Mouse (Mus musculus): ENCODE results near the gene Amdhd2. TPM values are rescaled to one million over a fixed set of nuclear protein-coding genes. Genes with fewer than 3 reads are reported as not detected.

Amdhd2 gene
- polyA plus RNA-seq, 1 experiment, result 29.8 TPM

- no peak for TF ChIP-seq MYOG (IDR thresholded peaks at IDR 0.05; ENCODE audit: control insufficient read depth in 1 of 3, insufficient read depth in 1 of 3, insufficient read length in 2 of 3, low read depth in 2 of 3)
- TF ChIP-seq TCF3 (IDR thresholded peaks at IDR 0.05; ENCODE audit: insufficient read length, low read depth), result no peak
- no peak for TF ChIP-seq POLR2A (IDR thresholded peaks at IDR 0.05; ENCODE audit: insufficient read length, low read depth)
- TF ChIP-seq MAX (IDR thresholded peaks at IDR 0.05; ENCODE audit: low read depth), result no peak
- no peak for TF ChIP-seq TCF12 (IDR thresholded peaks at IDR 0.05; ENCODE audit: insufficient read depth, poor library complexity, severe bottlenecking)
- no peak for TF ChIP-seq MYOD1 (IDR thresholded peaks at IDR 0.05; ENCODE audit: control insufficient read depth in 1 of 3, insufficient read length in 2 of 3, low read depth in 2 of 3)
- TF ChIP-seq USF1 (IDR thresholded peaks at IDR 0.05; ENCODE audit: low read depth), result no peak
- Histone ChIP-seq H3K27me3 (ENCODE audit: control insufficient read depth, insufficient read depth, insufficient read length) (no peaks in the 10 kb centered on the region), H3K4me2 (ENCODE audit: low read depth) (no peak overlapping the region), H3K36me3 (ENCODE audit: control insufficient read depth, insufficient read depth) (no peaks in the 10 kb centered on the region), H3K4me3 (no peak overlapping the region), H3K79me2 (ENCODE audit: control insufficient read depth, insufficient read depth) (no peaks in the 10 kb centered on the region), H3ac (ENCODE audit: control insufficient read depth, insufficient read length) (no peak overlapping the region)
Measured at GRCm38 (mm10) chr17:24210591-24210990, 47.0 kb upstream of the Amdhd2 start.

DNA sequence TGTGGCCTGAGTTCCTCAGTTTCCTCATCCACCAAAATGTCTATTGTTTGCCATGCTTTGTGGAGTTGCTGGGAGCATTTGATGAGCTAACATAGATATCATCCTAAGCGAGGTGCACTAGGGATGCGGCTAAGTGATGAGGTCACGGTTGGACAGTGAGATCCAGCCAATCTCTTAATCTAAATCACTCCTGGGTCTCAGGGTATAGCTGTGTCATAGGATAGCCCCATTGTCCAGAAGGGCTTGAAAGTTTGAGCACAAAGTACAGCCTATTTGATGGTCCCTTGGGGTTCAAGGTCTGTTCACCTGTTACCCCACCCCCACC, 46.3 kb upstream of the Amdhd2 start:
- no peak overlapping the region for H3K4me3 ChIP-seq
- no peaks in the 10 kb centered on the region for H3K27me3 ChIP-seq (ENCODE audit: control insufficient read depth, insufficient read depth, insufficient read length)
- no peak overlapping the region for H3K4me2 ChIP-seq (ENCODE audit: low read depth)

GRCm38 (mm10) chr17:24209043-24209915, 45.7 kb upstream of the Amdhd2 start, which contains the start of gene Ntn3:
Gene Ntn3, minus strand, starts transcription at chr17:24209531.
- no peak for TF ChIP-seq MYOG (IDR thresholded peaks at IDR 0.05; ENCODE audit: control insufficient read depth in 1 of 3, insufficient read depth in 1 of 3, insufficient read length in 2 of 3, low read depth in 2 of 3)
- Histone ChIP-seq H3ac (ENCODE audit: control insufficient read depth, insufficient read length) (no peak within 1 kb of the TSS), H3K4me2 (ENCODE audit: low read depth) (peak within 1 kb of the TSS; percentile 24), H3K27me3 (ENCODE audit: control insufficient read depth, insufficient read depth, insufficient read length) (no peaks in the 10 kb centered on the region), H3K4me3 (no peak within 1 kb of the TSS), H3K79me2 (ENCODE audit: control insufficient read depth, insufficient read depth) (no peaks in the 10 kb centered on the region), H3K36me3 (ENCODE audit: control insufficient read depth, insufficient read depth) (no peaks in the 10 kb centered on the region)

More for the DNA sequence above, 46.3 kb upstream of the Amdhd2 start:
- H3ac ChIP-seq (ENCODE audit: control insufficient read depth, insufficient read length), result no peak overlapping the region
- no peaks in the 10 kb centered on the region for H3K79me2 ChIP-seq (ENCODE audit: control insufficient read depth, insufficient read depth)
- TF ChIP-seq SRF (IDR thresholded peaks at IDR 0.05; ENCODE audit: control insufficient read depth, insufficient read length, low read depth) (no peak), POLR2A (IDR thresholded peaks at IDR 0.05; ENCODE audit: insufficient read length, low read depth) (no peak), MYOD1 (IDR thresholded peaks at IDR 0.05; ENCODE audit: control insufficient read depth in 1 of 3, insufficient read length in 2 of 3, low read depth in 2 of 3) (no peak), TCF3 (IDR thresholded peaks at IDR 0.05; ENCODE audit: insufficient read length, low read depth) (no peak), USF1 (IDR thresholded peaks at IDR 0.05; ENCODE audit: low read depth) (no peak), MYOG (IDR thresholded peaks at IDR 0.05; ENCODE audit: control insufficient read depth in 1 of 3, insufficient read depth in 1 of 3, insufficient read length in 2 of 3, low read depth in 2 of 3) (no peak), REST (IDR thresholded peaks at IDR 0.05; ENCODE audit: insufficient read depth, insufficient read length) (no peak), TCF12 (IDR thresholded peaks at IDR 0.05; ENCODE audit: insufficient read depth, poor library complexity, severe bottlenecking) (no peak), CEBPB (IDR thresholded peaks at IDR 0.05; ENCODE audit: insufficient read depth, poor library complexity, severe bottlenecking) (no peak), E2F4 (IDR thresholded peaks at IDR 0.05; ENCODE audit: insufficient read depth) (no peak), MAX (IDR thresholded peaks at IDR 0.05; ENCODE audit: low read depth) (no peak), POLR2AphosphoS2 (IDR thresholded peaks at IDR 0.05; ENCODE audit: insufficient read length, low read depth) (no peak)
- no peaks in the 10 kb centered on the region for H3K36me3 ChIP-seq (ENCODE audit: control insufficient read depth, insufficient read depth)

GRCm38 (mm10) chr17:24208641-24209042, 45.1 kb upstream of the Amdhd2 start:
- H3K4me3 ChIP-seq, result no peak overlapping the region

More at GRCm38 (mm10) chr17:24208641-24209042, 45.1 kb upstream of the Amdhd2 start:
- H3K36me3 ChIP-seq (ENCODE audit: control insufficient read depth, insufficient read depth), result no peaks in the 10 kb centered on the region
- H3K79me2 ChIP-seq (ENCODE audit: control insufficient read depth, insufficient read depth), result no peaks in the 10 kb centered on the region
- H3K4me2 ChIP-seq (ENCODE audit: low read depth), result peak overlapping the region; percentile 24
- no peaks in the 10 kb centered on the region for H3K27me3 ChIP-seq (ENCODE audit: control insufficient read depth, insufficient read depth, insufficient read length)
- TF ChIP-seq TCF3 (IDR thresholded peaks at IDR 0.05; ENCODE audit: insufficient read length, low read depth) (no peak), SRF (IDR thresholded peaks at IDR 0.05; ENCODE audit: control insufficient read depth, insufficient read length, low read depth) (no peak), MAX (IDR thresholded peaks at IDR 0.05; ENCODE audit: low read depth) (no peak), TCF12 (IDR thresholded peaks at IDR 0.05; ENCODE audit: insufficient read depth, poor library complexity, severe bottlenecking) (no peak), E2F4 (IDR thresholded peaks at IDR 0.05; ENCODE audit: insufficient read depth) (no peak), POLR2A (IDR thresholded peaks at IDR 0.05; ENCODE audit: insufficient read length, low read depth) (no peak), MYOD1 (IDR thresholded peaks at IDR 0.05; ENCODE audit: control insufficient read depth in 1 of 3, insufficient read length in 2 of 3, low read depth in 2 of 3) (no peak), POLR2AphosphoS2 (IDR thresholded peaks at IDR 0.05; ENCODE audit: insufficient read length, low read depth) (no peak), REST (IDR thresholded peaks at IDR 0.05; ENCODE audit: insufficient read depth, insufficient read length) (no peak), USF1 (IDR thresholded peaks at IDR 0.05; ENCODE audit: low read depth) (no peak), MYOG (IDR thresholded peaks at IDR 0.05; ENCODE audit: control insufficient read depth in 1 of 3, insufficient read depth in 1 of 3, insufficient read length in 2 of 3, low read depth in 2 of 3) (no peak), CEBPB (IDR thresholded peaks at IDR 0.05; ENCODE audit: insufficient read depth, poor library complexity, severe bottlenecking) (no peak)
- H3ac ChIP-seq (ENCODE audit: control insufficient read depth, insufficient read length), result no peak overlapping the region
